Mouse (Mus musculus): ENCODE measurements around the gene Ndufs4.
"Not testable (repeated sequence)": the region's sequence is repeated elsewhere in the genome, so short reads cannot be mapped to it uniquely, and the experiment has no call there.

Gene Ndufs4

DNA sequence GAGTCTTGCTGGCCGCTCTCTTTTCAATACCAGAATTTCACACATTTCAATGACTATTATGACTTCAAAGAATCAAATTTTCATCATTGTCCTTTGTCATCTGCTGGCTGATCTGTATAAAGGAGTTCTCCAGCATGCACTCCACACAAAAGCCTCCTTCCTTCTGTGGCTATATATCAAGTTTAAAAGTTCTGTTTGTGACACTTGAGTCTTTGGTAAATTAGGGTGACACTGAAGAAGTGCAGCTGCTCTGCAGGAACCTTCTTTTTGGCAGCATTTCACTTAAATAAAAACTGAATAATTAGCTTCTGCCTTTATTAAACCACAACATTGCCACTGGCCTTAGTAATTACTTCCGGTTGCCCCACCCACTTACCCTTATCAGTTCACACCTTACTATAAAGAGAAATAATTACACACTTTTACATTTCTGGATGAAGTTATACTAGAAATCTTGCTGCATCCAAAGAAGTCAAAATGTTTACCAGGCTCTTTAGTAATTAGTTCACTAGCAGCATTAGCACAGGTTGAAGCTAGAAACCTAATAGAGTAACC, 68.1 kb downstream of the Ndufs4 start:
- no peak for DNase-seq

DNA sequence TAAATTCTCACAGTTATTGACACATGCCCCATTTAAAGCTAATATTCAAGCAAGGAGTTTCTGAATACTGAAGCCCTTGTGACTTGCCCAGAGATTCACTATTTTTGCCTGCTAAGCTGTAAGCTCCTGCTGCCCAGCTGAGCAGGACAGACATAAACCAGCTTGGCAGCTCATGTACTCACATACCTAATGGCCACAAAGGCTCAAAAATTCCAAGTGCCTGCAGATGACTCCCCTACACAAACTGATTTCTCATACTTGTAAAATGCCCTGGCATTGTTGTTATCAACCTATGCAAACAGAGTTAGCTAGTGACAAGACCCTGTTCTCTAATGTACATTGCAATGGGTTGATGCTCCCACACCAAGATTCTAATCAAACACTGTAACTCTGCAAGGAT, 68.9 kb downstream of the Ndufs4 start:
- no peak for DNase-seq

DNA sequence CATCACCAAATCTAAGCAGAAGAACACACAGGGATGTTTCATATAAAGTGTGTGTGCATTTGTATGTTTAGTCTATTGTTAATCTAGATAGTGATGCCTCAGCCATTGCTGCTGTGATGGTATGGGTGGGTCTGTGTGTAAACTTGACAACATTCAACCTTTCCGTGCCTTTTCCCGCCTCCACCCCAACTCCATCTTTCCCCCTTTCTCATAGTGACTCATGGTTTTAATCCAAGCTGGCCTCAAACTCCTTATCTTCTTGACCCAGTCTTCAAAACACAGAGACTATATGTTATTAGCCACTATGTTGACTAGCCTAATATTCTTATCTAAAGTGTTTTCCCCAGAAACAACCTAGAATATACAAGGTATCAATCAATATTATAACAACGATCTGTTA, 72.7 kb downstream of the Ndufs4 start:
- no peak for DNase-seq

DNA sequence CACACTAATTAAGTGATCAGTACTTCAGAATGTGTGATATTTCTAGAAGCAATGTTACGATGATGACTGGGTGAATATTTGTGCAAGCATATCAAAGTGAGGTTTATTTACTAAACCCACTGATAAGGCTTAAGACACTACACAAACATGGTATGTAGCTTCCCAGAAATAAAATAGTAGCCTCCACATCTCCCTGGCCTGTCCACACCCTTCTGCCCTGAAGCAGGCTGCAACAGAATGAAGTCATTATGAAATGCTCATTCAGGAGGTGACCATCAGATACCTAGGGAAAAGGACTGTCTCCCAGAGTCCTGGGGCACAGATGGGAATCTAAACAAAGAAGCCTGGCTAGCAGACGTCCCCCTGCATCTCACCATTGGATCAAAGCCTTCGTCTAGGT, 73.1 kb downstream of the Ndufs4 start:
- DNase-seq, result no peak

DNA sequence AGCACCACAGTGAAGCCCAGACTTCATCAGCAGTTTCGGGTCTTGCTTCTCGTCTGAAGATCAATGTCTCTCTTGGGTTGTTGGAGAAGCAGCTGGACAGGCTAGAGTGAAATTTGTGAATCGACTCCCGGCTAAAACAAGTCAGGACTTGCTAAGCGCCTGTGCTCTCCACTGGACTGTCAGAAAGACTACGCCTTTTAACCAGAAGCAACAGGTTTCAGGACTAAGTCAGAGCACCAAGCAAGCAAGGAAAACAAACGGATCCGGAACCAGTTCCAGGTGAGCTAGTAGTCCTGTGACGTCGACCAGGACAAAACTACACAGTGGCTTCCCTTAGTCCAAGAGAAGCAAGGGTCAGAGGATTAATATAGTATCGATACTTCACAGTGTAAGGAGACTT, 77.5 kb downstream of the Ndufs4 start:
- no peak for DNase-seq

- no peak for DNase-seq
Measured at GRCm38 (mm10) chr13:114304684-114305083, 83.4 kb downstream of the Ndufs4 start.

GRCm38 (mm10) chr13:114303466-114304175, 84.4 kb downstream of the Ndufs4 start:
- DNase-seq, result no peak

DNA sequence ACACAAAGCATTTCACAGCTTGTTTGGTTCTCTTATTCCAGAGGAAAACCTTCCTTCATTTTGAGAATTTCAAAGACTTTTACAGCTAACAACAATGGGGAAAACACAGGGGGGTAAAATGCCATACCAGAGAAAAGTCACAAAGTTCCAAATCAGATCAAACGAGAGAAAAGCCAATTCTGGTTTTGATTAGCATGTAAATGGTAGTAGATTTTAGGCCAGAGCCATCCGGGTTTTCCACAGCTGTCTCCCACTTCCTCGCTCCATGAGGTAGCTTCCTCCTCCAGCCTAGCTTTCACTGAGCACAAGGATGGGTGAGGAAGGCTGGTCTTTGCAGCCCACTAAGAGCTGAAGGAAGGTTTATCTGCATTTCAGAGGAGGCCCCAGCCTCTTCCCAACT, 90.3 kb downstream of the Ndufs4 start:
- no peak for DNase-seq

- DNase-seq, result no peak
Measured at GRCm38 (mm10) chr13:114296556-114296955, 91.5 kb downstream of the Ndufs4 start.

GRCm38 (mm10) chr13:114289411-114289810, 98.6 kb downstream of the Ndufs4 start:
- DNase-seq, result no peak

DNA sequence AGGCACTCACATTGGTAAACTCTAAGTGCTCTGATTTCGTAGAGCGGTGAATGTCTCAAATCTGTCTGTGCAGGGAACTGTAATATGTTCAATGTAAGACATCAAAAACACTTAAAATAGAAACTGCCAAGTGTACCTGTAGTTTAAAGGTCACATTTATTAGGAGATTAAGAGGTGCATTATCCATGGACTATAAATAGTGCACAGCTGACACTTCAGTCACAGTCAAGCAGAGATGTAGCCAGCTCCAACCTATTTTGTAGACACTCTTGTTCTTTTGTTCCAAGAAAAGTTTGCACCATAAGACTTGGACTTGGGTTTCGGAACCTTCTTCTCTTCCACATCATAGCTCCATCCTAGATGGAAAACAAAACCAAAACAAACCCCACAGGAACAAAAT, 99.5 kb downstream of the Ndufs4 start:
- no peak for DNase-seq

DNA sequence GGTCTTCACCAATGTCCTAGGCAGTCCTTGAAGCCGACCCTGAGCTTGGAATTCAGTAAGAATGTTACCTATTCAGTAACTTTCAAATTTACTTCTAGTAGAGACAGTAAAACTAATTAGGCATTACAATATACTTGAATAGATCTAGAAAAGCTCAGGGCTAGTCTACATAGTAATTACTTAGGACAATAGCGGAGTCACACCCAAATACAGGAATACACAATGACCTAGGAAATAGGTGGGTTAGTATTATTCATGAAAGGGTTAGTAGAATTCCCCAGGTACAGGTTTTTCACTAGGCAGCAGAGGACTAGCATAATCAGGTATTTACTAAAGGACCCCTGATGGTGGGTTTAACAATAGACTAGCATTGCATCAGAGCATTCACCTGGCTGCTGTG, 109.4 kb downstream of the Ndufs4 start:
- not testable (repeated sequence) for DNase-seq

DNA sequence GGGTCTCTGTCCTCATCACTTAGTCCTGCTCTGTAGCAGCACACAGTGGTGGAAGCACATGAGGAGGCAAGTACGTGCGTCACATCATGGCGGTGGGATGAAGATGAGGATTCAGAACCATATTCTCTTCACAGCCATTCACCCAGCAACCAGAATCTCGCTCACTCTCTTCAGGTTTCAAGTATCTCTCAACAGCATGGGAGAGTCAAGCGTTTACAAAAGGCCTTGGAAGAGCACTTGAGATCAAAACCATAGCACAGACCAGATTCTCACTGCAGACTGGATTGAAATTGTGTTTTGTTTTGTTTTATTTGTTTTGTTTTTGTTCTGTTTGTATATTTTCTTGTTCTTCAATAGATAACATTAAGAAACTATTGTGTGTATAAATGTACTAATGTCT, 110.8 kb downstream of the Ndufs4 start:
- DNase-seq, result no peak

DNA sequence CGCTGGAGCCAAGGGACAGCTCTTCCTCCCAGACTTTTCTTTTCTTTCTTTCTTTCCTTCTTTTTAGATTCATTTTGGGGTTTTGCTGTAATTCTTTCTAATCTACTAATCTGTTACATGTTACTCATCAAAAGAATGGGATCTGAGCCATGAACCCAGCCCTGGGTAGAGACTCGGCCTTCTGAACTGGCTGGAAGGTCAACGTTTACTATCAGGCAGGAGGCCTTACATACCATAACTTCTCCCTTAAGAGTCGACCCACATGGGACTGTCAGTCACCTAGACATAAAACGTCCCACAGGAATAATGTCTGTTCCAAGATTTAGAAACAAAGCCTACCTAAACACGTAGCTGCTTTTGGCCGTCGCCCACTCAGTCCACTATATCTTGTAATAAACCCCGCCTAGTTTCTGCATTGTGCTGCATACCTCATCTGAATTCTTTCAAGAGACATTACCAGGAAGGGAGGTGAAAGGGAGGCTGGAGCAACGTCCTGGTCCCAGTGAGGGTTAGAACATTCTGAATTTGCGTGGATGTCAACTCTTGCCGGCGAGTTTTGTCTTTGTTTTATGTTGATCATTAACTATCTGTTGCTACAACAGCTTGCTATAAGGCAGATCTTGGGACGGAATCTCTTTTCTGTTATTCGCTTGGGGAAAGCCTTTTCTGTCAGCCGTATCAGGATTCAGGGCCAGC, 116.5 kb downstream of the Ndufs4 start:
- no peak for DNase-seq

DNA sequence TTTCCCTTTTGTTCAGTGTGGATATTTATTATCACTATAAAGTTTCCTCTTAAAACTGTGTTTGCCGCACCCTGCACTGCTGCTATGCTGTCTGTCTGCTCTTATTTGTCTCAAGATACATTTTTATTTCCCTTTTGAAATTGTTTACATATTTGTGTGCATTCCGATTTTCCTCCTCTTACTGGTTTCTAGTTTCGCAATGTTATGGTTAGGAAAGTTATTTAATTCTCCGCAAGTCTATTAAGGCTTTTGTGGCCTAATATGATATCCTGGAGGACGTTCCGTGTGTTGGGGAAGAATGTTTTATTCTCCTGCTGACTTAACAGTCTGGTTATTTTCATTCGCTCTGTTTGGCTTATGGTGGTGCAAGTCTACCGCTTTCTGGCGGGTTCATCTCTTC, 120.3 kb downstream of the Ndufs4 start:
- DNase-seq, result no peak

- DNase-seq, result no peak
Measured at GRCm38 (mm10) chr13:114260486-114261205, 127.4 kb downstream of the Ndufs4 start.

DNA sequence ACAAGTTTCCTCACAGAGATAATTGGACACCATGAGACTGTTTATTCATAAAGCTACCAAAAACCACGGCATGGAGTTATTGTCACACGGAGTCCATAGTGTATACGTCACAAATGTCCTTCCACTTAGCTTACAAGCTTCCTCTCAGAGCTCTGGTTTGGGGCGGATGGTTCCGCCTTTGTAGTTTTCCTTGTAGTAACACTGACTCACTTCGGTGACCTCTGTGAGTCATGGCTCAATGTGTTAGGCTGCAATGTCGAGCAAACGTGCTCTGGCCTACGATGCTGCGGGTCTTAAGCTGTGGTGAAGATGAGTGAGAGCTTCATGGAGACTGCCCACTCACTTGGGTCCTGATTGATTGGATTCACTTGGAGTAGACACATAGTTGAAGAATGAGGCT, 133.4 kb downstream of the Ndufs4 start:
- DNase-seq, result no peak
